Mouse (Mus musculus) kidney, embryonic 14.5 days (tissue): ENCODE measurements around the gene Man1c1. TPM values are rescaled to one million over a fixed set of nuclear protein-coding genes. Genes with fewer than 3 reads are reported as not detected.

Source experiments
- ATAC-seq: fragments of 200-750 bp; cut with Nextera tagmentation; 2 replicates; pipeline ENCODE4 v1.8.0; 2017; ENCODE audit warnings: moderate number of reproducible peaks, mild to moderate bottlenecking, moderate TSS enrichment, moderate library complexity; ENCODE audit not compliant: low FRiP score, low TSS enrichment
- H3K27ac ChIP-seq: fragments of 300-500 bp; sonication (generic); 2 replicates; pipeline ENCODE4 v1.5.1; 2014; ENCODE audit warnings: low read depth, mild to moderate bottlenecking, low read length, moderate library complexity, mixed read lengths
- H3K27me3 ChIP-seq: fragments of 300-500 bp; sonication (generic); 2 replicates; pipeline ENCODE4 v1.6.1; 2014; ENCODE audit warnings: mild to moderate bottlenecking, low read length; ENCODE audit not compliant: control insufficient read depth, insufficient read depth
- H3K36me3 ChIP-seq: fragments of 300-500 bp; sonication (generic); 2 replicates; pipeline ENCODE4 v1.6.1; 2014; ENCODE audit warnings: low read length, mixed read lengths; ENCODE audit not compliant: control insufficient read depth, insufficient read depth
- H3K4me1 ChIP-seq: fragments of 300-500 bp; sonication (generic); 2 replicates; pipeline ENCODE4 v1.6.1; 2014; ENCODE audit warnings: low read length, mixed read lengths; ENCODE audit not compliant: control insufficient read depth, insufficient read depth
- H3K4me2 ChIP-seq: fragments of 300-500 bp; sonication (generic); replicated peaks from 2 replicates; pipeline ENCODE4 v1.6.1; 2014; ENCODE audit warnings: low read depth, mild to moderate bottlenecking, low read length
- H3K4me3 ChIP-seq: fragments of 300-500 bp; sonication (generic); 2 replicates; pipeline ENCODE4 v1.5.1; 2014; ENCODE audit warnings: mild to moderate bottlenecking, low read length
- H3K9ac ChIP-seq: fragments of 300-500 bp; sonication (generic); 2 replicates; pipeline ENCODE4 v1.6.1; 2014; ENCODE audit warnings: low read depth, mild to moderate bottlenecking, low read length, moderate library complexity
- H3K9me3 ChIP-seq: fragments of 300-500 bp; sonication (generic); 2 replicates; pipeline ENCODE4 v1.6.1; 2016; ENCODE audit warnings: low read length; ENCODE audit not compliant: control insufficient read depth
- WGBS: fragments of 180-500 bp; shearing (Covaris S2); extraction: QIAGEN DNeasy Blood & Tissue Kit; methylation state at CpG from one replicate; pipeline ENCODE4 v1.1.7; 2014; 5-methylcytosine and 5-hydroxymethylcytosine counted together
- polyA plus RNA-seq: library from polyadenylated mRNA; unstranded; fragments of >200 nt; fragmentation: Nextera tagmentation; extraction: Ambion mirVana; gene quantifications from 2 replicates; pipeline ENCODE4 v1.2.1, GENCODE M21; 2014

Man1c1 gene
- polyA plus RNA-seq, 1 experiment from 2014 or later = 5.3 TPM

DNA sequence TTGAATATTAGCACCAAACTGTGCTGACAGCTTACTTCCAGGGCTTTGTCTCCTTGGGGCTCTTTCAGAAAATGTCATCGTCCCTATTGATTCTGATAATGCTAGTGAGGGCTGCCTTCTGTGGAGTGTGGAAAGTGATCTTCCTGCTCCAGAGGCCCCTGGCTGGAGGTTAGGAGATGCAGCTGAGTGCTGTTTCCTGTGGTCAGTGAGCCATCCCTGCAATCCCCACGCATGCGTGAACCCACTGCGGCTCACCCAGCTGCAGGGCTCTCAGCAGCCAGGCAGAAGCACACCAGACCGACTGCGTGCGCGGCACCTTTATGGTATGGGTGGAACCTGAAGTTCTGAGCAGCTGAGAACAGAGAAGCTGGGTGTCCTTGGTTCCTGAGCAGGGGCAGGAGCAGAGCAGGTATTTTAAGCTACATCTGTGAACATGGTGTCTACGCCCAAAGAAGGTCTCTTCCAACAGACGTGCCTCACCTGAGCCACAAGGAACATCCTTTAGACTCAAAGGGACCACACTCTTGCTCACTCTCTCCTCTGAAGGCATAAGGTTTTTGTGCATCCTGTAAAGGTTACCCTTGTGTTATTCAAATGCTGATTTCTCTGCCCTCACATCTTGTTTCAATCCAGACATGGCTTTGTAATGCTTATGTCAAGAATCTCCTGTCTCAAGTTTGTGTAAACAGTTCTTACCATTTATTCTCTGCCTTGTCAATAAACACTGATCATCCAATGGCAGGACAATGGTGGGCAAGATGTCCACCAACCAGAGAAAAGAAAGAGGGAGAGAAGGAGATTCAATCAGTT, 75.3 kb downstream of the Man1c1 start:
- no peaks in the 10 kb centered on the region for H3K9me3 ChIP-seq
- H3K9ac ChIP-seq = 0 out of 2 replicates have a peak overlapping the region, but pooled peaks have one; percentile 18
- H3K4me2 ChIP-seq = no peak overlapping the region
- H3K4me3 ChIP-seq = no peak overlapping the region
- H3K27me3 ChIP-seq = no peaks in the 10 kb centered on the region
- peaks cover 24% of the 10 kb centered on the region for H3K4me1 ChIP-seq
- no peak for ATAC-seq
- 45% methylated on average over 10 of the region's 10 CpGs for WGBS
- H3K36me3 ChIP-seq = no peaks in the 10 kb centered on the region
- H3K27ac ChIP-seq = no peak overlapping the region

DNA sequence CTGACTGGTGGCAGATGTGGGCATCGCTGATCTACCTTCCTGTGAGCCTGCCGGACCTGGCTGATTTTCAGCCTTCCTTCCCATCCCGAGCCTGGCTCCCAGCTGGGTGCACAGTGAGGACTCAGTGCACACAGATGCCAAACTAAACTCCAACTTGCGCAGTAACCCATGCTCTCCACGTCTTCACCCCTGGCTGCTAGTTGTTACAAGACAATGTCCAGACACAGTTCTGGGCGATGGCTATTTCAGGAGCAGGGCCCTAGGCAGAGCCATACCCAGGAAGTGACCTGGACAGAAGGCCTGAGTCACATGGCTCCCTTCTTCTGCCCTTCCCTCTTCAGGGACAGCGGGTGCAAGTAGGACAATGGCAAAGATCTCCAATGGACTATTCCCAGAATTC, 76.0 kb downstream of the Man1c1 start:
- WGBS = 78% methylated on average over 7 of the region's 7 CpGs
- no peak for ATAC-seq
- no peak overlapping the region for H3K27ac ChIP-seq

DNA sequence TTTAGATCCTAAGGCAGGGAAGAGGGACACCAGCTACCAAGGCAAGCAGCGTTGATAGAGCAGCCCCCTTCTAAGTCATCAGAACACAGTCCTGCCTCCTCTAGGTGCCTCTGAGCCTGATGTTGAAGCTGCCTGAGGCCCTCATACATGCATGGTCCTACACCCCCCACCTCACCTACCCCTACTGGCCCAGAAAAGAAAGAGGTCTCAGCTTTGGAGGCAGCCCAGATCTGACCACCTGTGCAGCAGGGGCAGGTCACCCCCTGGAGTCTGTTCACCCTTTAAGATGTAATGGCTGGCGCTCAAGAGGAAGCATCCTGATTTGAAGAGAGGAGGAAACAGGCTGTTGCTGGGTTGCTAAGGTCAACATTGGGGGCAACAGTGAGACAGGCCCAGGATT, 77.2 kb downstream of the Man1c1 start:
- no peak for ATAC-seq
- 78% methylated on average over 2 of the region's 2 CpGs for WGBS
- H3K36me3 ChIP-seq = no peaks in the 10 kb centered on the region
- no peak overlapping the region for H3K27ac ChIP-seq
- no peak overlapping the region for H3K9ac ChIP-seq
- H3K27me3 ChIP-seq = no peaks in the 10 kb centered on the region
- H3K4me2 ChIP-seq = no peak overlapping the region
- H3K4me3 ChIP-seq = no peak overlapping the region
- peaks cover 14% of the 10 kb centered on the region; the same call in 1 of the 2 replicates for H3K4me1 ChIP-seq
- no peaks in the 10 kb centered on the region for H3K9me3 ChIP-seq

More for the DNA sequence above, 76.0 kb downstream of the Man1c1 start:
- Histone ChIP-seq H3K4me2 (no peak overlapping the region), H3K36me3 (no peaks in the 10 kb centered on the region), H3K9me3 (no peaks in the 10 kb centered on the region), H3K9ac (no peak overlapping the region), H3K27me3 (no peaks in the 10 kb centered on the region), H3K4me3 (no peak overlapping the region), H3K4me1 (peaks cover 19% of the 10 kb centered on the region)

DNA sequence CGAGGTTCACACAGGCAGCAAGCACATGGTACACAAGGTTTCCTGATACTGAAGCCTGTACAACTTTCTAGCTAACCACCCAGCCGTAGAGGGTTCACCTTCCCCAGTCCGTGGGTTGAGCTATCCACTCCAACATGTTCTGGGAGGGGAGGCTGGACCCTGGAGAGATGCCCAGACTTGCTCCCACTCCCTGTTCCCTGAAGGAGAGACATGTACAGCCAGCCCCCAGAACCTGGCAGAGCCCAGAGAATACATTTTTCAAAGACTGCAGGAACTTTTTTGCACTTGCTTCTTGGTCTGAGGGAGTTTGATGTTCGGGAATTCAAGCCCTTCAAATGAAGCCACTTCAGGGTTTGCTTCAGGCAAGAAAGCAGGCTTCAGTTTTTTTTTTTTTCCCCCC, 77.7 kb downstream of the Man1c1 start:
- no peak for ATAC-seq
- Histone ChIP-seq H3K4me1 (peaks cover 14% of the 10 kb centered on the region; the same call in 1 of the 2 replicates), H3K27ac (no peak overlapping the region), H3K36me3 (no peaks in the 10 kb centered on the region), H3K4me2 (no peak overlapping the region), H3K9ac (no peak overlapping the region), H3K4me3 (no peak overlapping the region), H3K9me3 (no peaks in the 10 kb centered on the region), H3K27me3 (no peaks in the 10 kb centered on the region)
- WGBS = 80% methylated on average over 4 of the region's 4 CpGs

DNA sequence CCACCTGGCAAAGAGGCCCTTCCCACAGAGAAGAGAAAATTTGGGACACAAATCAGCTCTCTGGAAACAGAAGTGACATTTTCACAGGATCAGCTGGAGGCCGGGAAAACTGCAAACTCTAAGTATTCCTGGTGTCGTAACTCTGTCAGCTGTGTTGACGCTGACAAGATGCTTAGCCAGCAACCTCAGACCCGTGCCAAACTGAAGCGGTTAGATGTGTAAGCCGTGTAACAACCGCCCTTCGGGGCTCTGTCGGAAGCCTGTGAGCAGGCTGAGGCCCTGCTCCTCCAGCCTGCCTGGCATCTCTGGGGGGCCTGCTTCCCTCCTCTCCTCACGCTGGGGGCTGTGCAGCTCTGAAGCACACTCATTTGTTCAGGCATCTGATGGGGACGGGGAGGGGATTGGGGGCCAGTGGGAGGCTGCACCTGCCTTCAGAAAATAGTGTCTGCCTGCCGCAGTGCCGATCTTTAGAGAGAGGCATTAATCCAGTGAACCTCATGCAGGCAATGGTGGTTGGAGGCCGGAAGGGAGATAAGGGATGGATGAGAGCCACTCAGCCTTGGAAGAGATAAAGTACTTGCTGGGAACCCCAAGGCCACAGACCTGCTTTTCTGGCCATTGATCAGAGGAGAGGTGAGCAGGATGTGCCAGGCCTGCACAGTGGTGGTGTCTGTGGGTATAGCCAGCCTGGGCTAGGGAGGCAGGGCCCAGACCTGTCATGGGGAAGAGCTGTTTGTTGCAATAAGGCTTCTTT, 79.8 kb downstream of the Man1c1 start:
- Histone ChIP-seq H3K27me3 (no peaks in the 10 kb centered on the region), H3K9me3 (no peaks in the 10 kb centered on the region), H3K9ac (no peak overlapping the region; the same call in 1 of the 2 replicates), H3K27ac (no peak overlapping the region), H3K4me3 (no peak overlapping the region), H3K4me1 (peaks cover 20% of the 10 kb centered on the region; the same call in 1 of the 2 replicates), H3K36me3 (no peaks in the 10 kb centered on the region), H3K4me2 (no peak overlapping the region)
- ATAC-seq = no peak
- 43% methylated on average over 14 of the region's 14 CpGs for WGBS

DNA sequence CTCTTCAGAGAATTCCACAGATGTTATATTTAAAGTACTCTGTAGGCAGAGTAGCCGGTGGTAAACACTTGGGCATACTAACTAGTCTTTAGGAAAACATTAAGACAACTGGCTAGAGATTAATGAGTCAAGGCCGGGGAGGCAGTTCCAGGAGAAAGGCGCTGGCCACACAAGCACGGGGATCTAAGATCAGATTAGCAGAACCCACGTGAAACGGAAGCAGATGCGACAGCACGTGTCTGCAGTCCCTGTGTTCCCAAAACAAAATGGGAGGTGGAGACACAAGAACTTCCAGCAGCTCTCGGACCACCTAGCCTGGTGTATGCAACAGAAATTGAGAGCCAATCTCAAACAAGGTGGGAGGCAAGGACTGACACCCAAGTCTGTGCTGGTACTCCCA, 82.4 kb downstream of the Man1c1 start:
- WGBS = 51% methylated on average over 9 of the region's 9 CpGs

DNA sequence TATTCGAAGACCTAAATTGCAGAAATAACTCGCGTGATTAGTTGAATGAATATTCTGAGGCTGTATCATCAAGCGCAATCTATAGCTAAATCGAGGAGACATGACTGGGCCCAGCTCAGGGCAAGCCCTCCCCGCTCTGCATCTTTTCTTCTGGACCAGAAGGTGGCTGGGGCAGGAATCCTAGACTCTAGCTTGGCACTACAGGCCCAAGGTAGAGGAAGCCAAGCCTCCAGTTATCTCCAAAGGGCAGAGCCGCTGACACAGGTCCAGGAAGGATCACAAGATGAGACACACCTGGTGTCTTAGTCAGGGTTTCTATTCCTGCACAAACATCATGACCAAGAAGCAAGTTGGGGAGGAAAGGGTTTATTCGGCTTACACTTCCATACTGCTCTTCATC, 83.8 kb downstream of the Man1c1 start:
- WGBS = 88% methylated on average over 8 of the region's 8 CpGs
- peaks cover 11% of the 10 kb centered on the region; the same call in 1 of the 2 replicates for H3K4me1 ChIP-seq
- no peak overlapping the region for H3K9ac ChIP-seq
- no peaks in the 10 kb centered on the region for H3K27me3 ChIP-seq
- H3K27ac ChIP-seq = no peak overlapping the region
- H3K4me3 ChIP-seq = no peak overlapping the region
- no peaks in the 10 kb centered on the region for H3K9me3 ChIP-seq
- ATAC-seq = no peak
- H3K36me3 ChIP-seq = no peaks in the 10 kb centered on the region
- no peak overlapping the region for H3K4me2 ChIP-seq

More for the DNA sequence above, 82.4 kb downstream of the Man1c1 start:
- no peak overlapping the region for H3K27ac ChIP-seq
- no peaks in the 10 kb centered on the region for H3K36me3 ChIP-seq
- H3K4me1 ChIP-seq = peaks cover 11% of the 10 kb centered on the region; the same call in 1 of the 2 replicates
- no peak overlapping the region for H3K4me3 ChIP-seq
- H3K9me3 ChIP-seq = no peaks in the 10 kb centered on the region
- ATAC-seq = no peak
- H3K9ac ChIP-seq = no peak overlapping the region
- H3K4me2 ChIP-seq = no peak overlapping the region
- H3K27me3 ChIP-seq = no peaks in the 10 kb centered on the region

DNA sequence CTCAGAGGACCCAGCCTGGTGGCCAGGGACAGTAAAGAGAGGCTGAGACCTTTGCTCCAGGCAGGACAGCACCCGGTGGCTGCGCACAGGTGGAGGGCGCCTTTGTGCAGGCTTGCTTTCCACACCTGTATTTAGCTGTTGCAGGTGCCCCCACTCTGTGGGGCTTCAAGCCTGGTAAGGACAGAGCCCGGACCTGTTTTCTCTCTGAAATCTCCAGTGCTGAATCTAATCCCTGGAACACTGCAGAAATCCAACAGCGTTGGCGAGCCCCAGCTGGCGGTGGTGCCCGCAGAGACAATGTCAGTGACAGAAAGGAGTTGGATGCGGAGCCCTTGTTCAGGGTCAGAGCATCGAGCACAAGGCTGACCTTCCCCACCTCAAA, 84.6 kb downstream of the Man1c1 start:
- Histone ChIP-seq H3K27ac (no peak overlapping the region), H3K4me2 (no peak overlapping the region), H3K27me3 (no peaks in the 10 kb centered on the region), H3K4me1 (peaks cover 10% of the 10 kb centered on the region; the same call in 1 of the 2 replicates), H3K9me3 (no peaks in the 10 kb centered on the region), H3K36me3 (no peaks in the 10 kb centered on the region), H3K4me3 (no peak overlapping the region), H3K9ac (no peak overlapping the region)
- WGBS = 57% methylated on average over 10 of the region's 10 CpGs
- ATAC-seq = no peak
